Mouse (Mus musculus) embryo, embryonic 10 days (tissue): Measurements from ENCODE around the gene Jph3.

Experiments used
- DNase-seq: peaks from one replicate; pipeline ENCODE4 v3.0.0-alpha.2; 2015; ENCODE audit warnings: low spot score

Jph3 gene

GRCm38 (mm10) chr8:121729323-121729722 lies at the start of gene Jph3:
Jph3 (plus strand) TSS chr8:121729623.
- no peak for DNase-seq

- no peak for DNase-seq
Measured at GRCm38 (mm10) chr8:121680896-121681295, 48.5 kb upstream of the Jph3 start.

GRCm38 (mm10) chr8:121681457-121681856 lies 48.0 kb upstream of the Jph3 start:
- DNase-seq: no peak

- no peak for DNase-seq
Measured at GRCm38 (mm10) chr8:121683083-121683832, 46.2 kb upstream of the Jph3 start.

- peak; percentile 69 for DNase-seq
Measured at GRCm38 (mm10) chr8:121685419-121685818, 44.0 kb upstream of the Jph3 start.

- DNase-seq: peak; percentile 55
Measured at GRCm38 (mm10) chr8:121687455-121688161, 41.8 kb upstream of the Jph3 start.

- DNase-seq: no peak
Measured at GRCm38 (mm10) chr8:121688496-121688895, 40.9 kb upstream of the Jph3 start.

GRCm38 (mm10) chr8:121694453-121694852 lies 35.0 kb upstream of the Jph3 start:
- DNase-seq: peak; percentile 59

GRCm38 (mm10) chr8:121695585-121696184 lies 33.7 kb upstream of the Jph3 start:
- no peak for DNase-seq

GRCm38 (mm10) chr8:121697735-121698614 lies 31.4 kb upstream of the Jph3 start:
- peak; percentile 71 for DNase-seq

GRCm38 (mm10) chr8:121698615-121699101 lies 30.8 kb upstream of the Jph3 start:
- peak; percentile 25 for DNase-seq

GRCm38 (mm10) chr8:121699936-121700335 lies 29.5 kb upstream of the Jph3 start:
- no peak for DNase-seq

GRCm38 (mm10) chr8:121705174-121705573 lies 24.2 kb upstream of the Jph3 start:
- no peak for DNase-seq

- DNase-seq: no peak
Measured at GRCm38 (mm10) chr8:121706956-121707355, 22.5 kb upstream of the Jph3 start.

GRCm38 (mm10) chr8:121708406-121708805 lies 21.0 kb upstream of the Jph3 start:
- no peak for DNase-seq

- no peak for DNase-seq
Measured at GRCm38 (mm10) chr8:121717502-121717901, 11.9 kb upstream of the Jph3 start.

GRCm38 (mm10) chr8:121717982-121718425 lies 11.4 kb upstream of the Jph3 start:
- DNase-seq: peak; percentile 98

GRCm38 (mm10) chr8:121718925-121719324 lies 10.5 kb upstream of the Jph3 start:
- no peak for DNase-seq

- DNase-seq: no peak
Measured at GRCm38 (mm10) chr8:121721072-121721471, 8.4 kb upstream of the Jph3 start.

GRCm38 (mm10) chr8:121723846-121724245 lies 5.6 kb upstream of the Jph3 start:
- DNase-seq: no peak

GRCm38 (mm10) chr8:121727164-121727563 lies 2.3 kb upstream of the Jph3 start:
- DNase-seq: no peak

GRCm38 (mm10) chr8:121729754-121730153 lies 331 bp downstream of the Jph3 start:
- DNase-seq: no peak
